Mouse (Mus musculus) stomach, postnatal 0 days (tissue): ENCODE data around the gene Adamts16. TPM values are rescaled to one million over a fixed set of nuclear protein-coding genes. Genes with fewer than 3 reads are reported as not detected.

Experiments used
- ATAC-seq: fragments of 200-750 bp; cut with Nextera tagmentation; 2 replicates; pipeline ENCODE4 v1.8.0; 2017; ENCODE audit not compliant: low FRiP score, low TSS enrichment
- DNase-seq: peaks from one replicate; pipeline ENCODE4 v3.0.0-alpha.2; 2016; ENCODE audit warnings: low spot score
- H3K27ac ChIP-seq: fragments of 300-500 bp; sonication (generic); replicated peaks from 2 replicates; pipeline ENCODE4 v1.5.1; 2014; ENCODE audit warnings: mild to moderate bottlenecking, control low read depth
- H3K27me3 ChIP-seq: fragments of 300-500 bp; sonication (generic); 2 replicates; pipeline ENCODE4 v1.6.1; 2014; ENCODE audit warnings: low read length; ENCODE audit not compliant: control insufficient read depth, insufficient read depth
- H3K36me3 ChIP-seq: fragments of 300-500 bp; sonication (generic); 2 replicates; pipeline ENCODE4 v1.6.1; 2014; ENCODE audit warnings: low read length, mixed read lengths; ENCODE audit not compliant: control insufficient read depth, insufficient read depth
- H3K4me1 ChIP-seq: fragments of 300-500 bp; sonication (generic); replicated peaks from 2 replicates; pipeline ENCODE4 v1.6.1; 2014; ENCODE audit warnings: antibody characterized with exemption; ENCODE audit not compliant: control insufficient read depth, insufficient read depth
- H3K4me2 ChIP-seq: fragments of 300-500 bp; sonication (generic); replicated peaks from 2 replicates; pipeline ENCODE4 v1.6.1; 2014; ENCODE audit warnings: low read depth, mild to moderate bottlenecking, control low read depth, moderate library complexity
- H3K4me3 ChIP-seq: fragments of 300-500 bp; sonication (generic); 2 replicates; pipeline ENCODE4 v1.5.1; 2014; ENCODE audit warnings: low read depth, low read length, control low read depth
- H3K9ac ChIP-seq: fragments of 300-500 bp; sonication (generic); 2 replicates; pipeline ENCODE4 v1.6.1; 2014; ENCODE audit warnings: mild to moderate bottlenecking, low read length, control low read depth, mixed read lengths
- H3K9me3 ChIP-seq: fragments of 300-500 bp; sonication (generic); 2 replicates; pipeline ENCODE4 v1.6.1; 2016; ENCODE audit warnings: low read length; ENCODE audit not compliant: control insufficient read depth
- CTCF ChIP-seq: IDR thresholded peaks from 2 replicates; pipeline ENCODE4 v1.5.1; 2016; ENCODE audit warnings: antibody characterized with exemption, low read depth, mild to moderate bottlenecking, moderate library complexity
- EP300 ChIP-seq: optimal IDR thresholded peaks from 2 replicates; pipeline ENCODE3; 2016; ENCODE audit warnings: antibody characterized with exemption
- WGBS: fragments of 180-500 bp; shearing (Covaris S2); extraction: QIAGEN DNeasy Blood & Tissue Kit; methylation state at CpG from one replicate; pipeline ENCODE4 v1.1.7; 2014; 5-methylcytosine and 5-hydroxymethylcytosine counted together
- polyA plus RNA-seq: library from polyadenylated mRNA; unstranded; fragments of >200 nt; fragmentation: Nextera tagmentation; extraction: Ambion mirVana; gene quantifications from 2 replicates; pipeline ENCODE4 v1.2.1, GENCODE M21; 2015

The Adamts16 gene
- polyA plus RNA-seq, 1 experiment from 2014 or later = 0.75 TPM

GRCm38 (mm10) chr13:70746294-70747008 is 95.2 kb downstream of the Adamts16 start:
- TF ChIP-seq EP300 (no peak), CTCF (no peak)
- no peak overlapping the region for H3K4me2 ChIP-seq
- no peaks in the 10 kb centered on the region for H3K9me3 ChIP-seq
- H3K36me3 ChIP-seq = no peaks in the 10 kb centered on the region
- ATAC-seq = no peak
- no peak for DNase-seq
- H3K4me1 ChIP-seq = no peaks in the 10 kb centered on the region
- H3K4me3 ChIP-seq = no peak overlapping the region
- H3K9ac ChIP-seq = no peak overlapping the region
- H3K27me3 ChIP-seq = no peaks in the 10 kb centered on the region
- H3K27ac ChIP-seq = no peak overlapping the region
- 55% methylated on average over 14 of the region's 14 CpGs for WGBS

- no peak overlapping the region for H3K4me3 ChIP-seq
- 44% methylated on average over 5 of the region's 5 CpGs for WGBS
- peak overlapping the region; percentile 78 for H3K27ac ChIP-seq
- H3K4me2 ChIP-seq = no peak overlapping the region
- H3K9ac ChIP-seq = no peak overlapping the region
- H3K9me3 ChIP-seq = no peaks in the 10 kb centered on the region
- DNase-seq = no peak
- no peaks in the 10 kb centered on the region for H3K27me3 ChIP-seq
- no peaks in the 10 kb centered on the region for H3K36me3 ChIP-seq
- peak; percentile 58; the same call in 1 of the 2 replicates for ATAC-seq
- TF ChIP-seq EP300 = no peak
- no peak for TF ChIP-seq CTCF
- no peaks in the 10 kb centered on the region; the same call in 1 of the 2 replicates for H3K4me1 ChIP-seq
Observed at GRCm38 (mm10) chr13:70744416-70745038, 97.1 kb downstream of the Adamts16 start.

- ATAC-seq = no peak
- H3K9me3 ChIP-seq = no peaks in the 10 kb centered on the region
- H3K4me1 ChIP-seq = no peaks in the 10 kb centered on the region; the same call in 1 of the 2 replicates
- no peak for TF ChIP-seq EP300
- no peak for TF ChIP-seq CTCF
- no peaks in the 10 kb centered on the region for H3K36me3 ChIP-seq
- H3K9ac ChIP-seq = no peak overlapping the region
- H3K27me3 ChIP-seq = no peaks in the 10 kb centered on the region
- 87% methylated on average over 4 of the region's 4 CpGs for WGBS
- DNase-seq = no peak
- no peak overlapping the region for H3K4me2 ChIP-seq
- H3K27ac ChIP-seq = no peak overlapping the region
- no peak overlapping the region for H3K4me3 ChIP-seq
Observed at GRCm38 (mm10) chr13:70742693-70743092, 98.9 kb downstream of the Adamts16 start.

- H3K27ac ChIP-seq = peak overlapping the region; percentile 63
- TF ChIP-seq CTCF = no peak
- TF ChIP-seq EP300 = no peak
- 50% methylated on average over 17 of the region's 17 CpGs for WGBS
- DNase-seq = no peak
- H3K4me2 ChIP-seq = 0 out of 2 replicates have a peak overlapping the region, but pooled peaks have one; percentile 17
- H3K4me1 ChIP-seq = peaks cover 3% of the 10 kb centered on the region; the same call in 1 of the 2 replicates
- ATAC-seq = peak; percentile 30; the same call in 1 of the 2 replicates
- no peak overlapping the region for H3K4me3 ChIP-seq
- no peaks in the 10 kb centered on the region for H3K27me3 ChIP-seq
- no peaks in the 10 kb centered on the region for H3K9me3 ChIP-seq
- no peaks in the 10 kb centered on the region for H3K36me3 ChIP-seq
- H3K9ac ChIP-seq = no peak overlapping the region
Observed at GRCm38 (mm10) chr13:70740281-70741240, 101.0 kb downstream of the Adamts16 start.

GRCm38 (mm10) chr13:70738781-70739180 is 102.8 kb downstream of the Adamts16 start:
- WGBS = 95% methylated on average over 9 of the region's 9 CpGs
- DNase-seq (no peak), ATAC-seq (no peak)
- H3K9ac ChIP-seq = no peak overlapping the region
- no peak overlapping the region for H3K27ac ChIP-seq
- H3K4me3 ChIP-seq = no peak overlapping the region
- TF ChIP-seq EP300 (no peak), CTCF (no peak)
- no peaks in the 10 kb centered on the region for H3K36me3 ChIP-seq
- no peaks in the 10 kb centered on the region for H3K27me3 ChIP-seq
- H3K9me3 ChIP-seq = no peaks in the 10 kb centered on the region
- H3K4me2 ChIP-seq = no peak overlapping the region
- peaks cover 5% of the 10 kb centered on the region; the same call in 1 of the 2 replicates for H3K4me1 ChIP-seq
